Mouse (Mus musculus) heart, adult 11 months (tissue): ENCODE data around the gene Zfp799.
A peak's percentile ranks its signal among the peaks of the same experiment; 100 is the strongest.

ENCODE experiments used
- DNase-seq: peaks from one replicate; pipeline ENCODE4 v3.0.0; 2022

The Zfp799 gene

GRCm38 (mm10) chr17:32786944-32787343 lies 43.1 kb downstream of the Zfp799 start:
- DNase-seq = no peak

DNA sequence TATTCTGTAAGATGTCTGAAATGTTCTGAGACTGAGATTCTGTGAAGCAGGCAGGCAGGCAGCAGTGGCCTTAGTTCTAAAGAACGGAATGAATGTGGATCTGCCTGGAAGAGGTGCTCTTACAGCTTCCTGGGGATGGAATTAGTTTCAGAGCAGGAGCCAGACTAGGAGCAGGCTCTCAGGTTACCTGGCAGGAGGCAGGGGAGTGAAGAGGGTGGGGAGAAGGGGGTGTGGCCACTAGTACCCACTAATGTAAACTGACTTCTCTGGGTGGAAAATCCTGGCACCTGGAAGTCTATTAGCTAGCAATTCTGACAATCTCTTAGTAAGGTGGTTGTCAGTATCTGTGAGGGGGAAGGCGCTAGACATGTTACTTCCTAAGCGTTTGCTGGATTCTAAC lies 44.4 kb downstream of the Zfp799 start:
- DNase-seq = no peak

- DNase-seq = peak; percentile 28
These were observed 52.5 kb downstream of the Zfp799 start for GRCm38 (mm10) chr17:32777564-32777963.

DNA sequence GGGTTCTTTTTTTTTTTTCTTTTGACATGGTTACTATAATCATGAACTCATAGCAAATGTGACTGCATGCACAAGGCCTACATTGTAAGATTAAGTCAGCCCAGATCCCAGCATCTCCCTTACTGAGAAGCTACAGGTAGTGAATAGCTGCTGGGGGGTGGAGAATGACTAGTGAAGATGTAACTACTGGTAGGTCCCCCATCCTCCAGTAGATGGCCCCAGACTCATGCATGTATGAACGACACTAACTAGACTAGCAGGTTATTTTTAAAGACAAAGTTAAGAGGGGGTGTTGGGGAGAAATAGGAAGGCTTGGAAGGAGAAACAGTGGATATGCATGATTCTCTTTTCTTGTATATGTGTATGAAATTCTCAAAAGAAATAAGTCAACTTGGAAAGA lies 58.8 kb downstream of the Zfp799 start:
- no peak for DNase-seq

- DNase-seq = no peak
These were observed 63.6 kb downstream of the Zfp799 start for GRCm38 (mm10) chr17:32766422-32766821.
